ENCODE assay signal across 8 mouse cellular contexts in genomic region chr3:115642846-115643260, GRCm38 (mm10).
DNase-seq lines count a peak whose midpoint lies in the region; ATAC-seq and TF ChIP-seq lines count a peak whose summit lies in the region.

No protein-coding gene starts in this region.

- peak overlapping the region; percentile 59 for H3K4me2 ChIP-seq in forebrain, embryonic 16.5 days (ENCODE audit: low read length)
- peak overlapping the region; percentile 60 for H3K4me2 ChIP-seq in lung, embryonic 14.5 days

- H3K36me3 ChIP-seq in ES-E14 (ENCODE audit: control insufficient read depth, insufficient read depth, low read length, poor library complexity, severe bottlenecking): no peaks in the 10 kb centered on the region
- H3K36me3 ChIP-seq in forebrain, embryonic 16.5 days (ENCODE audit: control insufficient read depth, insufficient read depth): no peaks in the 10 kb centered on the region
- H3K36me3 ChIP-seq in lung, embryonic 14.5 days (ENCODE audit: insufficient read depth): no peaks in the 10 kb centered on the region

- no peak for DNase-seq in ES-E14 (ENCODE audit: low read depth, low spot score)
- peak; percentile 79 to 81 for DNase-seq in cerebellum, adult 18-20 months
- peak; percentile 83 to 89 for DNase-seq in heart, postnatal 36 days
- DNase-seq in layer of hippocampus, adult 2 months (ENCODE audit: low spot score in 2 of 2): peak; percentile 79 to 91
- peak; percentile 91 for DNase-seq in lung, embryonic 14.5 days
- DNase-seq in thymus, adult 18-20 months: peak; percentile 38 to 59

- H3K27me3 ChIP-seq in forebrain, embryonic 16.5 days (replicated peaks; ENCODE audit: control insufficient read depth, insufficient read depth, low read length): no peaks in the 10 kb centered on the region
- H3K27me3 ChIP-seq in lung, embryonic 14.5 days (ENCODE audit: insufficient read depth, low read length): no peaks in the 10 kb centered on the region

- peaks cover 3 to 4% of the 10 kb centered on the region in 2 experiments; a peak in 2 of 4 replicates for H3K4me1 ChIP-seq in ES-E14 (ENCODE audit: control insufficient read depth in 2 of 2, insufficient read depth in 2 of 2, low read length in 2 of 2, poor library complexity in 1 of 2)
- H3K4me1 ChIP-seq in forebrain, embryonic 16.5 days (replicated peaks; ENCODE audit: control insufficient read depth, insufficient read depth, low read length): no peaks in the 10 kb centered on the region; the same call in 1 of the 2 replicates
- H3K4me1 ChIP-seq in lung, embryonic 14.5 days (ENCODE audit: insufficient read depth): no peaks in the 10 kb centered on the region

- peak; percentile 14 for ATAC-seq in forebrain, embryonic 16.5 days
- peak; percentile 26; the same call in 1 of the 2 replicates for ATAC-seq in lung, embryonic 14.5 days (ENCODE audit: insufficient read depth)
- peak; percentile 73 for ATAC-seq in neutrophil, adult 5-6 weeks (ENCODE audit: extremely low read depth, insufficient number of reproducible peaks, low FRiP score, poor library complexity, severe bottlenecking)

- no peaks in the 10 kb centered on the region for H3K9me3 ChIP-seq in ES-E14 (ENCODE audit: control insufficient read depth, insufficient read depth, low read depth, low read length)
- no peaks in the 10 kb centered on the region for H3K9me3 ChIP-seq in forebrain, embryonic 16.5 days (ENCODE audit: control insufficient read depth, low read length)
- no peaks in the 10 kb centered on the region for H3K9me3 ChIP-seq in lung, embryonic 14.5 days (ENCODE audit: low read depth, low read length)

- H3K4me3 ChIP-seq in ES-E14 (ENCODE audit: insufficient read depth in 1 of 2, low read depth in 1 of 2, low read length in 2 of 2, poor library complexity in 1 of 2, severe bottlenecking in 1 of 2): peak overlapping the region; percentile 54
- H3K4me3 ChIP-seq in forebrain, embryonic 16.5 days (replicated peaks; ENCODE audit: low read length): peak overlapping the region; percentile 58
- H3K4me3 ChIP-seq in layer of hippocampus, adult 2 months: peak overlapping the region; percentile 55
- peak overlapping the region; percentile 36 for H3K4me3 ChIP-seq in lung, embryonic 14.5 days (ENCODE audit: low read depth, low read length)

- intact Hi-C loops in heart, postnatal 36 days (cut with DNase I): loop anchor here (1.0 to 5.0 kb wide), 2 partner anchors 47 to 111 kb away; no protein-coding TSS in a partner anchor

- in situ Hi-C loops in ES-E14 (cut with MboI; ENCODE audit: low sequenced_read_pairs in 2 of 2, unreplicated experiment in 2 of 2): no loop called here

- peak; percentile 97 for TF ChIP-seq CTCF in layer of hippocampus, adult 2 months (conservative IDR thresholded peaks at IDR 0.05)
- peak; percentile 91 for TF ChIP-seq CTCF in lung, embryonic 14.5 days (IDR thresholded peaks at IDR 0.05; ENCODE audit: low read depth)

- no peak overlapping the region; the same call in 1 of the 2 replicates for H3K27ac ChIP-seq in ES-E14 (ENCODE audit: insufficient read depth, low read depth, low read length, poor library complexity, severe bottlenecking)
- no peak overlapping the region for H3K27ac ChIP-seq in forebrain, embryonic 16.5 days (ENCODE audit: low read length)
- peak overlapping the region; percentile 88; the same call in 1 of the 2 replicates for H3K27ac ChIP-seq in layer of hippocampus, adult 2 months
- H3K27ac ChIP-seq in lung, embryonic 14.5 days (ENCODE audit: low read depth): no peak overlapping the region

- H3K9ac ChIP-seq in ES-E14 (ENCODE audit: insufficient read depth, low read depth, low read length, poor library complexity, severe bottlenecking): no peak overlapping the region
- peak overlapping the region; percentile 62 for H3K9ac ChIP-seq in forebrain, embryonic 16.5 days (replicated peaks; ENCODE audit: low read depth, low read length)
- no peak overlapping the region for H3K9ac ChIP-seq in lung, embryonic 14.5 days

- 6% methylated on average over 11 of the region's 11 CpGs for WGBS in forebrain, embryonic 16.5 days
- WGBS in lung, embryonic 14.5 days: 6% methylated on average over 11 of the region's 11 CpGs

TF ChIP-seq in ES-E14, 5 proteins besides CTCF, POLR2A, EP300 and RAD21:
- TF ChIP-seq ZC3H11A (IDR thresholded peaks at IDR 0.05; ENCODE audit: borderline replicate concordance, low read depth, low read length): peak; percentile 5; the same call in 1 of the 2 replicates
- no peak for TF ChIP-seq MAFK (IDR thresholded peaks at IDR 0.05; ENCODE audit: insufficient read depth, low read depth, low read length)

Comparison
In these comparisons a context has a peak if more than half of its experiments do, and no peak if none do; other contexts are left out.
1. ATAC-seq: peak in every context shown above with its lines; median percentile 73 in neutrophil, adult 5-6 weeks; 26 in lung, embryonic 14.5 days; 14 in forebrain, embryonic 16.5 days.